In the genomic region with DNA sequence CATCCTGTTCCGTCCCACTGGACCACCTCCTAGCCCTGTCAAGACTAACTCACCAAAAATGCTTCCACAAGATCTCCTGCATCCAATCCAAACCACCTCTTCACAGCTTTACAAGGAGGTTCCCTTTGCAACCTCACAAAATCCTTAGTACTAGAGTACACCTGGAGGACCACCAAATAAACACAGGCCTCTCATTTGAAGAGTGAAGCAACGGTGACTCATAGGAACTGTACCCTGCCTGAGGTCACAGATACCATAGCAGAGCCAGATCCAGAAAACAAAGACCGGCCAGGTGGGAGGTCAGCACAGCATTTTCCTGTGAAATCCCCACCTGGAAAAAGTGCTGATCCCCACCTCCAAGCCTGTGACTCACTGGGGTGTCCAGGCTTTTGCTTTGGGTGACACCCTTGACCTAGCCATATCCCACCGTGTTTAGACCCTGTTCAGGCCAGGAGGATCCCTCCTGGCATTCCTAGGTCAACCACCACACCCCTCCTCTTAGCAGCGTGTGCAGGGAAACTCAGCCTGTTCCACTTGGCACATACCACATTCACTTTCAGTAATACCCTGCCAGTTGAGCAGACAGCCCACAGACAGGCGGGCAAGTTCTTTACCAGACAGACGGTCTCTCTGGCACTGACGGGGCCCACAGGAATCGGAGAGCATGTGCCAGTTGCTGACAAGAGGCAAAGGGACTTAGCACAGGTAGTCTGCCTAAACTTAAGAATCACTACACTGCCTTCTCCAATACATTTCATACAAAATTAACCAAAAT, we compare ENCODE assay signal across 9 mouse cellular contexts. TPM values are rescaled to one million over a fixed set of nuclear protein-coding genes. Genes with fewer than 3 reads are reported as not detected.
DNase-seq lines count a peak whose midpoint lies in the region; ATAC-seq and TF ChIP-seq lines count a peak whose summit lies in the region.
"Had no signal": no experiment of that assay in that cellular context is flagged by ENCODE, and none has a peak within 500 bp of the region (broad histone marks: within the 10 kb centered on the region; RNA-seq: fewer than 3 reads in every experiment).

No protein-coding gene starts in this region.

- peak overlapping the region; percentile 64 for H3K27ac ChIP-seq in liver, adult 2 months (replicated peaks; ENCODE audit: insufficient read depth, low read depth, low read length)
- H3K27ac ChIP-seq in hindbrain, embryonic 14.5 days = no peak overlapping the region
- no peak overlapping the region for H3K27ac ChIP-seq in midbrain, embryonic 12.5 days (replicated peaks)
- H3K27ac ChIP-seq: limb, embryonic 15.5 days had no signal

- peak overlapping the region; percentile 85 for H3K4me2 ChIP-seq in hindbrain, embryonic 14.5 days (replicated peaks)
- H3K4me2 ChIP-seq in midbrain, embryonic 12.5 days (replicated peaks) = peak overlapping the region; percentile 28

- no peaks in the 10 kb centered on the region for H3K9me3 ChIP-seq in hindbrain, embryonic 14.5 days (ENCODE audit: control insufficient read depth, low read length)
- H3K9me3 ChIP-seq in midbrain, embryonic 12.5 days = no peaks in the 10 kb centered on the region
- H3K9me3 ChIP-seq: limb, embryonic 15.5 days had no signal

- peak; percentile 77 for DNase-seq in liver, adult 2 months (ENCODE audit: extremely low read depth, low read depth, low spot score)
- no peak for DNase-seq in liver
- peak; percentile 45 to 46 for DNase-seq in cerebellum, postnatal 36 days
- DNase-seq in hindbrain, embryonic 14.5 days (ENCODE audit: low spot score) = no peak
- DNase-seq in ovary, postnatal 36 days (ENCODE audit: low spot score) = no peak
- no peak for DNase-seq in Muller cell, postnatal 12 days (ENCODE audit: inconsistent ontology term)
- no peak for DNase-seq in embryo, embryonic 11 days

- H3K27me3 ChIP-seq in liver, adult 2 months (ENCODE audit: control insufficient read depth, insufficient read depth, low read length) = no peaks in the 10 kb centered on the region
- H3K27me3 ChIP-seq in hindbrain, embryonic 14.5 days (ENCODE audit: control insufficient read depth, insufficient read depth, low read length) = no peaks in the 10 kb centered on the region
- no peaks in the 10 kb centered on the region for H3K27me3 ChIP-seq in midbrain, embryonic 12.5 days
- H3K27me3 ChIP-seq: limb, embryonic 15.5 days had no signal

- TF ChIP-seq POLR2A in liver, adult 2 months (IDR thresholded peaks at IDR 0.05; ENCODE audit: extremely low read depth, insufficient read depth, low read length) = no peak

- H3K79me2 ChIP-seq in liver, adult 2 months (ENCODE audit: control insufficient read depth, insufficient read depth, low read length) = peaks cover 12% of the 10 kb centered on the region

- peak overlapping the region; percentile 11; the same call in 1 of the 2 replicates for H3K4me3 ChIP-seq in liver, adult 2 months (ENCODE audit: insufficient read depth, low read depth, low read length)
- H3K4me3 ChIP-seq in hindbrain, embryonic 14.5 days (replicated peaks; ENCODE audit: low read length) = no peak overlapping the region
- H3K4me3 ChIP-seq in midbrain, embryonic 12.5 days = no peak overlapping the region

- peaks cover 36% of the 10 kb centered on the region for H3K4me1 ChIP-seq in liver, adult 2 months (ENCODE audit: control insufficient read depth, insufficient read depth, low read length)
- peaks cover 36% of the 10 kb centered on the region for H3K4me1 ChIP-seq in hindbrain, embryonic 14.5 days (replicated peaks; ENCODE audit: control insufficient read depth, insufficient read depth, low read length)
- peaks cover 49% of the 10 kb centered on the region for H3K4me1 ChIP-seq in midbrain, embryonic 12.5 days

- ATAC-seq in hindbrain, embryonic 14.5 days (ENCODE audit: low FRiP score) = no peak
- no peak for ATAC-seq in midbrain, embryonic 12.5 days (ENCODE audit: low FRiP score, low read depth)

- no peak for TF ChIP-seq CTCF in liver, adult 2 months (IDR thresholded peaks at IDR 0.05; ENCODE audit: low read depth, low read length)

- peak overlapping the region; percentile 1; the same call in 1 of the 2 replicates for H3K9ac ChIP-seq in liver, adult 2 months (ENCODE audit: low read depth, low read length)
- peak overlapping the region; percentile 38; the same call in 1 of the 2 replicates for H3K9ac ChIP-seq in hindbrain, embryonic 14.5 days
- H3K9ac ChIP-seq in midbrain, embryonic 12.5 days (replicated peaks) = no peak overlapping the region; the same call in 1 of the 2 replicates
- H3K9ac ChIP-seq: limb, embryonic 15.5 days had no signal

- 27% methylated on average over 9 of the region's 9 CpGs for WGBS in liver, adult 2 months
- WGBS in hindbrain, embryonic 14.5 days = 70% methylated on average over 9 of the region's 9 CpGs
- WGBS in midbrain, embryonic 12.5 days = 90% methylated on average over 9 of the region's 9 CpGs

- H3K36me3 ChIP-seq in liver, adult 2 months (ENCODE audit: control insufficient read depth, insufficient read depth, low read length) = peaks cover 5% of the 10 kb centered on the region; the same call in 1 of the 2 replicates
- H3K36me3 ChIP-seq in hindbrain, embryonic 14.5 days (replicated peaks; ENCODE audit: control insufficient read depth, insufficient read depth) = peaks cover 53% of the 10 kb centered on the region
- peaks cover 53% of the 10 kb centered on the region for H3K36me3 ChIP-seq in midbrain, embryonic 12.5 days

RNA-seq across cellular contexts. Expression of a gene that starts 2.7 kb away (rescaled TPM):
- total RNA-seq in liver, adult 2 months (2014; rRNA removed) = 30.8 and 34.8 TPM in 2 replicates
- polyA plus RNA-seq in liver, adult 2 months (2012; rRNA removed) = 29.0 and 30.2 TPM in 2 replicates
- 36.4 and 43.5 TPM in 2 replicates for polyA plus RNA-seq in hindbrain, embryonic 14.5 days (2014; fragmentation: Nextera tagmentation; extraction: Ambion mirVana)
- polyA plus RNA-seq in midbrain, embryonic 12.5 days (2016; fragmentation: Nextera tagmentation; extraction: Ambion mirVana) = 58.3 and 69.0 TPM in 2 replicates

Comparison
In these comparisons a context has a peak if more than half of its experiments do, and no peak if none do; other contexts are left out.
1. DNase-seq: peak in liver, adult 2 months (single experiment) and cerebellum, postnatal 36 days (2 of 2); none in liver (single experiment), hindbrain, embryonic 14.5 days (single experiment), ovary, postnatal 36 days (single experiment), Muller cell, postnatal 12 days (single experiment) and embryo, embryonic 11 days (single experiment).